Comparison of ENCODE assay signal across 26 mouse cellular contexts in the genomic region with DNA sequence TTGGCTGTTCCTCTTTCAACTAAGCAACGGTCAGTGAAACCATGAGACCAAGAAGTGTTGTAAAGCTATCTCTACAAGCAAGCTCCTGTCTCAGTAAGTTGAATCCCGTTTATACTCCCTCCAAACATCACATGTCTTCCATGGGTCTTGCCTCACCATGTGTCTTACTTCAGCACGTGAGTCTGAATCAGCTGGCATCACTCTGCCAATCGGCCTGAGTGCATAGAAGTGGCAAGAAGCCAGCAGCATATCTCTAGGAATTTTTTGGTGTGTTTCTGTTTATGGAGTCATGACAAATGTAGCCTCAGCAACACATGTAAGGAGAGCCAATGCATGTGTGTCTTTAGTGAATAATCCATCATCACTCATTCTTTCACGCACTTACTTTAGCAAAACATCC. TPM values are rescaled to one million over a fixed set of nuclear protein-coding genes. Genes with fewer than 3 reads are reported as not detected.
DNase-seq lines count a peak whose midpoint lies in the region; ATAC-seq and TF ChIP-seq lines count a peak whose summit lies in the region.
"Had no signal": no experiment of that assay in that cellular context is flagged by ENCODE, and none has a peak within 500 bp of the region (broad histone marks: within the 10 kb centered on the region; RNA-seq: fewer than 3 reads in every experiment).

No protein-coding gene starts in this region.

- H3K79me2 ChIP-seq in macrophage (ENCODE audit: inconsistent target) = no peaks in the 10 kb centered on the region

- no peak for TF ChIP-seq POLR2A in lung, adult 2 months (IDR thresholded peaks at IDR 0.05; ENCODE audit: borderline replicate concordance, extremely low read depth, low read depth, low read length)

- WGBS in lung, embryonic 16.5 days = 39% methylated on average over 5 of the region's 5 CpGs
- WGBS in lung, adult 2 months = 48% methylated on average over 5 of the region's 5 CpGs
- 47% methylated on average over 4 of the region's 5 CpGs for WGBS in macrophage (ENCODE audit: missing documents)

- no peaks in the 10 kb centered on the region for H3K4me1 ChIP-seq in lung, embryonic 16.5 days (replicated peaks; ENCODE audit: control insufficient read depth, insufficient read depth, low read length)
- H3K4me1 ChIP-seq in lung, adult 2 months (ENCODE audit: control insufficient read depth, insufficient read depth, low read length) = no peaks in the 10 kb centered on the region; the same call in 1 of the 2 replicates
- H3K4me1 ChIP-seq: embryonic facial prominence, embryonic 12.5 days; forebrain, embryonic 12.5 days; heart, embryonic 12.5 days; hindbrain, embryonic 13.5 days had no signal

- ATAC-seq in lung, embryonic 16.5 days (ENCODE audit: low read depth) = 0 out of 2 replicates have a peak, but pooled peaks have one; percentile 23
- ATAC-seq: forebrain, embryonic 16.5 days; hindbrain, postnatal 0 days had no signal

- H3K9ac ChIP-seq in lung, embryonic 16.5 days (ENCODE audit: low read length) = no peak overlapping the region
- H3K9ac ChIP-seq: embryonic facial prominence, embryonic 12.5 days; forebrain, embryonic 12.5 days; heart, embryonic 12.5 days; hindbrain, embryonic 13.5 days had no signal

- H3K4me3 ChIP-seq in lung, embryonic 16.5 days (ENCODE audit: low read length) = no peak overlapping the region
- H3K4me3 ChIP-seq in lung, adult 2 months (replicated peaks; ENCODE audit: extremely low read depth, low read depth, low read length) = no peak overlapping the region
- H3K4me3 ChIP-seq in macrophage (ENCODE audit: inconsistent target) = no peak overlapping the region
- H3K4me3 ChIP-seq: embryonic facial prominence, embryonic 12.5 days; forebrain, embryonic 12.5 days; heart, adult 2 months; heart, embryonic 12.5 days; hindbrain, embryonic 13.5 days had no signal

- intact Hi-C loops in heart, postnatal 36 days (cut with DNase I) = no loop called here

- H3K27ac ChIP-seq in lung, embryonic 16.5 days (ENCODE audit: low read length) = no peak overlapping the region
- H3K27ac ChIP-seq in macrophage = peak overlapping the region; percentile 42
- H3K27ac ChIP-seq: embryonic facial prominence, embryonic 12.5 days; forebrain, embryonic 12.5 days; heart, adult 2 months; hindbrain, embryonic 13.5 days; hindbrain, postnatal 0 days had no signal

- H3K9me3 ChIP-seq in lung, embryonic 16.5 days (ENCODE audit: control insufficient read depth, low read length) = no peaks in the 10 kb centered on the region
- H3K9me3 ChIP-seq: embryonic facial prominence, embryonic 12.5 days; forebrain, embryonic 12.5 days; heart, embryonic 12.5 days; hindbrain, embryonic 13.5 days had no signal

- H3K27me3 ChIP-seq in lung, embryonic 16.5 days (ENCODE audit: control insufficient read depth, insufficient read depth, low read depth, low read length) = no peaks in the 10 kb centered on the region
- H3K27me3 ChIP-seq: CH12.LX; embryonic facial prominence, embryonic 12.5 days; forebrain, embryonic 12.5 days; heart, embryonic 12.5 days; hindbrain, embryonic 13.5 days had no signal

- TF ChIP-seq CTCF in lung, adult 2 months (IDR thresholded peaks at IDR 0.05; ENCODE audit: insufficient read depth, low read length) = no peak

- DNase-seq in heart, adult 11 months = peak; percentile 74
- no peak for DNase-seq in heart, postnatal 36 days
- no peak for DNase-seq in lung, adult 2 months
- DNase-seq in adipocyte (ENCODE audit: low spot score) (peak; percentile 51), MN1 (ENCODE audit: low spot score) (no peak)
- DNase-seq in gastrocnemius, postnatal 4 days (ENCODE audit: low spot score in 2 of 2) = no peak
- DNase-seq: adrenal gland, postnatal 10 days; cerebellum, adult 11-12 months; cerebellum, adult 9-10 months; cerebellum, postnatal 25 days; gastrocnemius, postnatal 10 days; heart, adult 2 months had no signal

- no peaks in the 10 kb centered on the region for H3K36me3 ChIP-seq in lung, embryonic 16.5 days (ENCODE audit: control insufficient read depth, insufficient read depth, low read length)
- no peaks in the 10 kb centered on the region for H3K36me3 ChIP-seq in macrophage (ENCODE audit: inconsistent target)
- H3K36me3 ChIP-seq: embryonic facial prominence, embryonic 12.5 days; forebrain, embryonic 12.5 days; heart, embryonic 12.5 days; hindbrain, embryonic 13.5 days had no signal

- H3K4me2 ChIP-seq in lung, embryonic 16.5 days (ENCODE audit: low read depth, low read length) = no peak overlapping the region
- H3K4me2 ChIP-seq: embryonic facial prominence, embryonic 12.5 days; forebrain, embryonic 12.5 days; heart, embryonic 12.5 days; hindbrain, embryonic 13.5 days had no signal

RNA-seq across cellular contexts. Expression of a gene that starts 21.6 kb away (rescaled TPM):
- not detected for total RNA-seq in heart, postnatal 36 days (2021)
- polyA plus RNA-seq in lung, embryonic 16.5 days (2015; fragmentation: Nextera tagmentation; extraction: Ambion mirVana) = 0.26 and 0.29 TPM in 2 replicates
- 1.8 and 1.9 TPM in 2 replicates for polyA plus RNA-seq in lung, adult 2 months (2012; rRNA removed)
- 10 to 100 TPM in 3 of 26 experiments, 1 to 10 TPM in 9, under 1 TPM in 8, not detected in 6; 0.29 to 21.1 (median 1.1) TPM for total RNA-seq in macrophage (2018; cell fraction: chromatin; rRNA removed)
- total RNA-seq in macrophage (2018; cell fraction: cytosol; rRNA removed) = 10 to 100 TPM in 4 of 26 experiments, 1 to 10 TPM in 9, under 1 TPM in 13; 0.11 to 21.6 (median 1.0) TPM
- 10 to 100 TPM in 5 of 26 experiments, 1 to 10 TPM in 9, under 1 TPM in 7, not detected in 5; 0.36 to 23.4 (median 1.6) TPM for total RNA-seq in macrophage (2018; cell fraction: nucleus; rRNA removed)
- polyA plus RNA-seq in macrophage (2018) = 1.7 to 2.2 TPM (median 2.2 TPM) in 3 replicates
- not detected for total RNA-seq in gastrocnemius, postnatal 4 days (2021)
- total RNA-seq: hindbrain, postnatal 0 days had no signal
- polyA plus RNA-seq: cortical plate, adult 2 months; forebrain, embryonic 16.5 days; frontal cortex, adult 2 months; hindbrain, postnatal 0 days; intestine, embryonic 14.5 days had no signal

RNA-seq across cellular contexts. Expression of a gene that starts 22.8 kb away (rescaled TPM):
- not detected for total RNA-seq in heart, postnatal 36 days (2021)
- polyA plus RNA-seq in lung, embryonic 16.5 days (2015; fragmentation: Nextera tagmentation; extraction: Ambion mirVana) = not detected in 2 replicates
- polyA plus RNA-seq in lung, adult 2 months (2012; rRNA removed) = not detected in 2 replicates
- not detected for total RNA-seq in macrophage (2018; cell fraction: chromatin; rRNA removed)
- total RNA-seq in macrophage (2018; cell fraction: cytosol; rRNA removed) = under 1 TPM in 7 of 26 experiments, not detected in 19; 0.15 to 0.61 (median 0.37) TPM
- 1 to 10 TPM in 1 of 26 experiments, under 1 TPM in 1, not detected in 24; 0.80 to 1.6 TPM for total RNA-seq in macrophage (2018; cell fraction: nucleus; rRNA removed)
- polyA plus RNA-seq in macrophage (2018) = not detected in 3 replicates
- total RNA-seq in gastrocnemius, postnatal 4 days (2021) = not detected
- total RNA-seq: adrenal gland, postnatal 10 days; adrenal gland, postnatal 4 days; gastrocnemius, postnatal 10 days; heart, adult 2 months; hematopoietic stem cell, adult 5-6 weeks had no signal
- polyA plus RNA-seq: forebrain, embryonic 12.5 days; forebrain, embryonic 16.5 days; heart, adult 2 months; heart, embryonic 12.5 days; intestine, embryonic 14.5 days had no signal

RNA-seq across cellular contexts. Expression of a gene that starts 55.6 kb away (rescaled TPM):
- 10 to 100 TPM; 96.2 to 97.5 TPM for total RNA-seq in heart, postnatal 36 days (2021)
- polyA plus RNA-seq in lung, embryonic 16.5 days (2015; fragmentation: Nextera tagmentation; extraction: Ambion mirVana) = 3.2 and 8.4 TPM in 2 replicates
- 254 and 275 TPM in 2 replicates for polyA plus RNA-seq in lung, adult 2 months (2012; rRNA removed)
- total RNA-seq in macrophage (2018; cell fraction: chromatin; rRNA removed) = 100 to 1,000 TPM in 15 of 26 experiments, 10 to 100 TPM in 7, 1 to 10 TPM in 4; 3.9 to 776 (median 193) TPM
- total RNA-seq in macrophage (2018; cell fraction: cytosol; rRNA removed) = 100 to 1,000 TPM in 15 of 26 experiments, 10 to 100 TPM in 11; 11.1 to 560 (median 171) TPM
- 100 to 1,000 TPM in 21 of 26 experiments, 10 to 100 TPM in 5; 12.5 to 881 (median 340) TPM for total RNA-seq in macrophage (2018; cell fraction: nucleus; rRNA removed)
- polyA plus RNA-seq in macrophage (2018) = 15.9 to 57.7 TPM (median 40.8 TPM) in 3 replicates
- total RNA-seq in gastrocnemius, postnatal 4 days (2021) = 10 to 100 TPM in 1 of 2 experiments, 1 to 10 TPM in 1; 5.3 to 19.8 TPM

Comparison
In these comparisons a context has a peak if more than half of its experiments do, and no peak if none do; other contexts are left out.
1. DNase-seq: peak in heart, adult 11 months (single experiment) and adipocyte (single experiment); none in heart, postnatal 36 days (0 of 2), lung, adult 2 months (single experiment), gastrocnemius, postnatal 4 days (0 of 2) and MN1 (single experiment).